Mouse (Mus musculus): ENCODE results near the gene Utrn. TPM values are rescaled to one million over a fixed set of nuclear protein-coding genes. Genes with fewer than 3 reads are reported as not detected.

Utrn gene
- polyA plus RNA-seq, 1 experiment from 2014 or later: 68.5 TPM

- no peak overlapping the region for H3K27ac ChIP-seq (ENCODE audit: low read depth, low read length)
- WGBS (ENCODE audit: insufficient replicate concordance): 78% methylated on average over 10 of the region's 10 CpGs
- no peak for ATAC-seq (replicated peaks; ENCODE audit: insufficient number of reproducible peaks, low FRiP score, low TSS enrichment)
Observed at GRCm38 (mm10) chr10:12339704-12340558, 529.2 kb downstream of the Utrn start.

GRCm38 (mm10) chr10:12339005-12339703 lies 530.0 kb downstream of the Utrn start:
- Histone ChIP-seq H3K27ac (ENCODE audit: low read depth, low read length) (no peak overlapping the region), H3K9me3 (replicated peaks; ENCODE audit: control insufficient read depth, low read length) (no peaks in the 10 kb centered on the region), H3K4me1 (ENCODE audit: control insufficient read depth, insufficient read depth, low read length) (no peaks in the 10 kb centered on the region), H3K27me3 (ENCODE audit: control insufficient read depth, insufficient read depth, low read length) (no peaks in the 10 kb centered on the region), H3K9ac (ENCODE audit: low read depth, low read length) (no peak overlapping the region), H3K4me3 (ENCODE audit: low read depth, low read length) (no peak overlapping the region), H3K36me3 (ENCODE audit: control insufficient read depth, insufficient read depth, low read length) (no peaks in the 10 kb centered on the region), H3K4me2 (no peak overlapping the region)
- 79% methylated on average over 9 of the region's 9 CpGs for WGBS (ENCODE audit: insufficient replicate concordance)
- no peak for ATAC-seq (replicated peaks; ENCODE audit: insufficient number of reproducible peaks, low FRiP score, low TSS enrichment)

More at GRCm38 (mm10) chr10:12339704-12340558, 529.2 kb downstream of the Utrn start:
- Histone ChIP-seq H3K36me3 (ENCODE audit: control insufficient read depth, insufficient read depth, low read length) (no peaks in the 10 kb centered on the region), H3K27me3 (ENCODE audit: control insufficient read depth, insufficient read depth, low read length) (no peaks in the 10 kb centered on the region), H3K9ac (ENCODE audit: low read depth, low read length) (no peak overlapping the region), H3K9me3 (replicated peaks; ENCODE audit: control insufficient read depth, low read length) (no peaks in the 10 kb centered on the region), H3K4me2 (no peak overlapping the region), H3K4me1 (ENCODE audit: control insufficient read depth, insufficient read depth, low read length) (no peaks in the 10 kb centered on the region), H3K4me3 (ENCODE audit: low read depth, low read length) (no peak overlapping the region)

Other genes with a start within 250 kb of the Utrn start
- gene Stx11, start 94.9 kb upstream of the Utrn start, polyA plus RNA-seq (2014; fragmentation: Nextera tagmentation; extraction: Ambion mirVana): 5.3 and 5.5 TPM in 2 replicates
- gene Sf3b5, start 136.0 kb upstream of the Utrn start, polyA plus RNA-seq (2014; fragmentation: Nextera tagmentation; extraction: Ambion mirVana): 37.6 and 37.9 TPM in 2 replicates
- gene Plagl1, start 191.1 kb upstream of the Utrn start, polyA plus RNA-seq (2014; fragmentation: Nextera tagmentation; extraction: Ambion mirVana): 277 and 328 TPM in 2 replicates